Mouse (Mus musculus): ENCODE data around the gene E130114P18Rik. TPM values are rescaled to one million over a fixed set of nuclear protein-coding genes. Genes with fewer than 3 reads are reported as not detected.

The E130114P18Rik gene
- total and polyA plus RNA-seq, 2 experiments: not detected

DNA sequence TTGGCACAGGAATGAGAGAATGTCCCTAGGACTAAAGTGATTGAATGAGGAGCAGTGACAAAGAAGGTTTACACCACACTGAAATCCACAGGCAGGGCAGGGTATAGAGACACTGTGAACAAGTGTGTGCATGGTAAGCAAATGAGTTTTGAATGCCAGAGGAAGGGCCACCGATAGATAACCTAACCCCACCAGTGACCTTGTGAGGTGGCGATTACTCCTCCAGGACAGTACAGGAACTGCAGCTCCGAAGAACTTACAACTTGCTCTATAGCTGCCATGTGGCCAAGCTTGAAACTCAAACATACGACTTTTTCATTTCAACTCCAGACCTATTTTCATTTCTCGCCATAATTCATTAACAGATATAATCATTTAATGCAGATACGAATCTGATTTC is 114.0 kb downstream of the E130114P18Rik start:
- Histone ChIP-seq H3K4me3 (ENCODE audit: insufficient read depth, low read depth, low read length) (no peak overlapping the region), H3K4me1 (ENCODE audit: control insufficient read depth, insufficient read depth, low read length) (no peaks in the 10 kb centered on the region; the same call in 1 of the 2 replicates), H3K36me3 (ENCODE audit: control insufficient read depth, insufficient read depth, low read length) (no peaks in the 10 kb centered on the region), H3K27me3 (ENCODE audit: control insufficient read depth, insufficient read depth, low read length) (no peaks in the 10 kb centered on the region), H3K27ac (replicated peaks; ENCODE audit: insufficient read depth, low read depth, low read length) (no peak overlapping the region), H3K79me2 (ENCODE audit: control insufficient read depth, insufficient read depth, low read length) (no peaks in the 10 kb centered on the region), H3K9ac (ENCODE audit: low read depth, low read length) (no peak overlapping the region)
- TF ChIP-seq CTCF (IDR thresholded peaks at IDR 0.05; ENCODE audit: low read depth, low read length) (no peak), POLR2A (IDR thresholded peaks at IDR 0.05; ENCODE audit: extremely low read depth, insufficient read depth, low read length) (no peak)
- no peak for DNase-seq (ENCODE audit: extremely low read depth, low read depth, low spot score)
- WGBS: 75% methylated on average over 6 of the region's 6 CpGs

DNA sequence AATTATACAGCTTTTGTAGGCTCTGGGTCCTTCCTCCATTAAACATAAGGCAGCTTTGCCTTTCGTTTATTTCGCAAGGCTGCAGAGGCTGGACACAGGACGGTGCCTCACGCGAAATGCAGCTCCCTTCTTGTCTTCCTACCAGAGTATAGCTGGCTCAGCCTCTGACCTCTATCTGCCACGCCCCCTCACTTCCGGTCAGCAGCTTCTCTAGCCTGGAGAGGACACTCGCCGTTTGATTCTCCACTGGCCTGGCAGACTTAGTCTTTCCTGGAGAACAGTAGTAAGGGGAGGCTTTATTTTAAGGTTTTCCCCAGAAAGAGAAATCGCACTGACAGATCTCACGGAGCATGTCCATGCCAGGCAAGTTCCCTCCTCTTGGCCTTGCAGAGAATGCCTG is 115.0 kb downstream of the E130114P18Rik start:
- 64% methylated on average over 11 of the region's 11 CpGs for WGBS
- Histone ChIP-seq H3K4me3 (ENCODE audit: insufficient read depth, low read depth, low read length) (no peak overlapping the region; the same call in 1 of the 2 replicates), H3K4me1 (ENCODE audit: control insufficient read depth, insufficient read depth, low read length) (no peaks in the 10 kb centered on the region; the same call in 1 of the 2 replicates), H3K27me3 (ENCODE audit: control insufficient read depth, insufficient read depth, low read length) (no peaks in the 10 kb centered on the region), H3K27ac (replicated peaks; ENCODE audit: insufficient read depth, low read depth, low read length) (no peak overlapping the region), H3K79me2 (ENCODE audit: control insufficient read depth, insufficient read depth, low read length) (no peaks in the 10 kb centered on the region), H3K36me3 (ENCODE audit: control insufficient read depth, insufficient read depth, low read length) (no peaks in the 10 kb centered on the region), H3K9ac (ENCODE audit: low read depth, low read length) (no peak overlapping the region)
- TF ChIP-seq POLR2A (IDR thresholded peaks at IDR 0.05; ENCODE audit: extremely low read depth, insufficient read depth, low read length): no peak
- TF ChIP-seq CTCF (IDR thresholded peaks at IDR 0.05; ENCODE audit: low read depth, low read length): no peak
- peak; percentile 31 for DNase-seq (ENCODE audit: extremely low read depth, low read depth, low spot score)

DNA sequence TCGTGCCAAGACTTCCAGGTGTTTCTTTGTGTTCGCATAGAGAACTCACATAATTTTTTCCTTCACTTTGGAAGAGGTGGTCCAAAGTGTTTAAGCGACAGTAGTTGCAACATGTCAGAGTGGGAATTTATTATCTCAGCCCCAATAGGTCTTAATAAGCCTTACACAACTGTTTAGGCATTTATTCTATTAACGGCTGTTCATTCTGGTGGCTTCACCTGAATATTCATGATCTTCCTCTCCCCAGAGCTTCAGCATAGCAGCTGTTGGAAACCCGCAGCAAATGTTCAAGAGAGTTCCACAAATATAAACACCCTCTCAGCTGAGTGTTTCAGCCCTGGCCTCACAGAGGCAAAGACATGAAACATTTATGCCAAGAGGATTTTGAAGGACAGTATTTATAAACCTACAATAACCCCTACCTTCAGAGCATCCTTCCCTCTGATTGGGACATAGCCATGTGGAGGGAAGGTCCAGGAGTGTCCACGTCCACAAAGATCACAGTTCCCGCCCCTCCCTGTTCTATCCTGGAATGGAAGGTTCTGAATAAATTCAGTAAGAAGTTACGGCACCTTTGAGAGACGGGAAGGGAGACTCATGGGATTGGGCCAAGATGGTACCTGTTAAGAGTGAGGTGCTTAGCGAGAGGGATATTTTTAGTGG is 116.1 kb downstream of the E130114P18Rik start:
- Histone ChIP-seq H3K79me2 (ENCODE audit: control insufficient read depth, insufficient read depth, low read length) (no peaks in the 10 kb centered on the region), H3K27ac (replicated peaks; ENCODE audit: insufficient read depth, low read depth, low read length) (no peak overlapping the region), H3K27me3 (ENCODE audit: control insufficient read depth, insufficient read depth, low read length) (no peaks in the 10 kb centered on the region), H3K9ac (ENCODE audit: low read depth, low read length) (no peak overlapping the region), H3K36me3 (ENCODE audit: control insufficient read depth, insufficient read depth, low read length) (no peaks in the 10 kb centered on the region), H3K4me1 (ENCODE audit: control insufficient read depth, insufficient read depth, low read length) (no peaks in the 10 kb centered on the region; the same call in 1 of the 2 replicates), H3K4me3 (ENCODE audit: insufficient read depth, low read depth, low read length) (no peak overlapping the region)
- DNase-seq (ENCODE audit: extremely low read depth, low read depth, low spot score): no peak
- 95% methylated on average over 10 of the region's 10 CpGs for WGBS
- no peak for TF ChIP-seq CTCF (IDR thresholded peaks at IDR 0.05; ENCODE audit: low read depth, low read length)
- TF ChIP-seq POLR2A (IDR thresholded peaks at IDR 0.05; ENCODE audit: extremely low read depth, insufficient read depth, low read length): no peak

DNA sequence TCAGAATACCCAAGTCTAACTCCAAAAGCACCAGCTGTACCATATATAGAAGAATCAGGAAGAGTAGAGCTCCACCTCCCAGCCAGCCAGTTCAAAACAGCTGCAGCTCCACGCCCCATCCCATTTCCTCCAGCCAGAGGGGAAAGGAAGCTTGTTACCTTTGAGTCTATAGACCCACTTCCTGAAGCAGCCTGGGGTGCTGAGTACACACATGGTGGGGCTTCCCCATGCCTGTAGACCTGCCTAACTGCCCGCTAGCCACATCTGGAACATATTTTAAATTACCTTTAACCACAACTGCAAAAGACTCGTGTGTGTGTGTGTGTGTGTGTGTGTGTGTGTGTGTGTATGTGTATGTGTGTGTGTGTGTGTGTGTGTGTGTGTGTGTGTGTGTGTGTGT is 120.3 kb downstream of the E130114P18Rik start:
- Histone ChIP-seq H3K27ac (replicated peaks; ENCODE audit: insufficient read depth, low read depth, low read length) (no peak overlapping the region), H3K79me2 (ENCODE audit: control insufficient read depth, insufficient read depth, low read length) (no peaks in the 10 kb centered on the region), H3K4me1 (ENCODE audit: control insufficient read depth, insufficient read depth, low read length) (no peaks in the 10 kb centered on the region), H3K27me3 (ENCODE audit: control insufficient read depth, insufficient read depth, low read length) (no peaks in the 10 kb centered on the region), H3K36me3 (ENCODE audit: control insufficient read depth, insufficient read depth, low read length) (no peaks in the 10 kb centered on the region), H3K4me3 (ENCODE audit: insufficient read depth, low read depth, low read length) (no peak overlapping the region), H3K9ac (ENCODE audit: low read depth, low read length) (no peak overlapping the region)
- no peak for DNase-seq (ENCODE audit: extremely low read depth, low read depth, low spot score)
- TF ChIP-seq CTCF (IDR thresholded peaks at IDR 0.05; ENCODE audit: low read depth, low read length): no peak
- no peak for TF ChIP-seq POLR2A (IDR thresholded peaks at IDR 0.05; ENCODE audit: extremely low read depth, insufficient read depth, low read length)
- WGBS: 72% methylated on average over 3 of the region's 3 CpGs

DNA sequence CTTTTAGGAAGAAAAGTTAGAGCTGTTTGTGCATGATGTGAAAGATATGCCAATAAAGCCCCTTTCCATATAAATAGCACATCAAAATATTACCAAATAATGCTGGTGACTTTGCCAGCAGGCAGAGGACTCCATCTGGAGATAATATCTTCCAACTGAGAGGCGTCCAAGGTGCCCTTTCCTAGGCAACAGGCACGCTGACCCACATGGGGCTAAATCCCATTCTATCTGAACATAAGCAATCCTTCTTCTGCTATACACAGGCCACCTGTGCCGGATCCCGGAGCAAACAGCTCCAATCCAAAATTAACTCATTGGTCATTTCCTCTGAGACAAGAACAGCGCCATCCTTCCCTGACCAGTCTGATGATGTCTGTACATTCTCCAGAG is 128.3 kb downstream of the E130114P18Rik start:
- H3K27me3 ChIP-seq (ENCODE audit: control insufficient read depth, insufficient read depth, low read length): no peaks in the 10 kb centered on the region
- H3K36me3 ChIP-seq (ENCODE audit: control insufficient read depth, insufficient read depth, low read length): no peaks in the 10 kb centered on the region
- 87% methylated on average over 5 of the region's 5 CpGs for WGBS
- no peak overlapping the region for H3K27ac ChIP-seq (replicated peaks; ENCODE audit: insufficient read depth, low read depth, low read length)
- no peaks in the 10 kb centered on the region for H3K4me1 ChIP-seq (ENCODE audit: control insufficient read depth, insufficient read depth, low read length)
- TF ChIP-seq POLR2A (IDR thresholded peaks at IDR 0.05; ENCODE audit: extremely low read depth, insufficient read depth, low read length) (no peak), CTCF (IDR thresholded peaks at IDR 0.05; ENCODE audit: low read depth, low read length) (no peak)
- no peaks in the 10 kb centered on the region for H3K79me2 ChIP-seq (ENCODE audit: control insufficient read depth, insufficient read depth, low read length)
- no peak for DNase-seq (ENCODE audit: extremely low read depth, low read depth, low spot score)
- H3K9ac ChIP-seq (ENCODE audit: low read depth, low read length): no peak overlapping the region
- no peak overlapping the region for H3K4me3 ChIP-seq (ENCODE audit: insufficient read depth, low read depth, low read length)
